Mouse (Mus musculus) myocyte (in vitro differentiated cells): ENCODE measurements at regions not wholly inside any gene's neighbourhood (a gene's known extent, or its start where the extent isn't known, plus 50 kb on each side); places are given as distances from the start of the nearest gene placed in this dataset.

Experiments used
- E2F4 ChIP-seq: IDR thresholded peaks from one replicate; pipeline ENCODE4 v1.6.1; 2011; ENCODE audit warnings: mild to moderate bottlenecking, control low read depth, moderate library complexity; ENCODE audit not compliant: insufficient read depth
- MYOD1 ChIP-seq, 3 experiments: IDR thresholded peaks; one replicate each; pipeline ENCODE4 v1.6.1; 2011; ENCODE audit warnings: control low read depth in 2 of 3, low read depth in 2 of 3, mild to moderate bottlenecking in 2 of 3, moderate library complexity in 1 of 3; ENCODE audit not compliant: insufficient read length in 2 of 3, control insufficient read depth in 1 of 3
- MYOG ChIP-seq, 3 experiments: IDR thresholded peaks; one replicate each; pipeline ENCODE4 v1.6.1; 2011; ENCODE audit warnings: control low read depth in 2 of 3, low read depth in 2 of 3, mild to moderate bottlenecking in 2 of 3; ENCODE audit not compliant: insufficient read length in 2 of 3, control insufficient read depth in 1 of 3, insufficient read depth in 1 of 3
- POLR2A ChIP-seq: IDR thresholded peaks from one replicate; pipeline ENCODE4 v1.6.1; 2011; ENCODE audit warnings: low read depth, mild to moderate bottlenecking, control low read depth, moderate library complexity; ENCODE audit not compliant: insufficient read length
- TCF3 ChIP-seq: IDR thresholded peaks from one replicate; pipeline ENCODE4 v1.6.1; 2011; ENCODE audit warnings: low read depth, control low read depth; ENCODE audit not compliant: insufficient read length

DNA sequence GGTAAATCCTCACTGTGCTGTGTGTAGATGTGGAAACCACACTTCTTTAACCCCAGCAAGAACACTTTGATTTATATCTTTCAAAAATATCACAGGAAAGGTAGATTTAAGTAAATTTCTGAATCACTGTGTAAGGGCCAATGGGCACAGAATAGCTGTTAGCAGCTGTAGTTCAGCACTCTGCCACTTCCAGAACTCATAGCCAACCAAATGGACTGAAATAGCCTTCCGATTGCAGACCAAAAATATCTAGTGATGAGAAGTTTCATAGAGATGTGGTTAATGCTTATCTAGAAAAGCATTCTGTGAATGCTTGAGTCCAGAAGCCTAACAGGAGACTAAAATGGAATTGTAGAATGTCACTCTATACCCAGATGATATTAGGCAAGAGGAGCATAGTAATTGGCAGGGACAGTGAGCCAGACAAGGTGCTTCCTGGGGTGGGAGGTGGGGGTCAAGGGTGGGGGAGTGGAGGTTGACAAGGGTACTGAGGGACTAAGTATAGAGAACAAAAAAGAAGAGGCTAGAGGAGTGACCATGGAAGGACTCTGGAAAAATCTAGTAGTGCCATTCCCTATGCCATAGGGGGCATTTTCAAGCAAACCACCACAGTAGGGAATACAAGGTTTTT, 669.6 kb upstream of the Adam24 start:
- TF ChIP-seq TCF3: no peak
- TF ChIP-seq MYOG (IDR thresholded peaks at IDR 0.05; ENCODE audit: control insufficient read depth in 1 of 3, insufficient read depth in 1 of 3, insufficient read length in 2 of 3, low read depth in 2 of 3): no peak
- no peak for TF ChIP-seq POLR2A
- no peak for TF ChIP-seq E2F4
- TF ChIP-seq MYOD1 (IDR thresholded peaks at IDR 0.05; ENCODE audit: control insufficient read depth in 1 of 3, insufficient read length in 2 of 3, low read depth in 2 of 3): no peak
